Mouse (Mus musculus) kidney, embryonic 16.5 days (tissue): Measurements from ENCODE around the gene F5. TPM values are rescaled to one million over a fixed set of nuclear protein-coding genes. Genes with fewer than 3 reads are reported as not detected.

ENCODE experiments used
- ATAC-seq: fragments of 200-750 bp; cut with Nextera tagmentation; 2 replicates; pipeline ENCODE4 v1.8.0; 2017; ENCODE audit warnings: moderate TSS enrichment; ENCODE audit not compliant: low FRiP score, low TSS enrichment
- H3K27ac ChIP-seq: fragments of 300-500 bp; sonication (generic); 2 replicates; pipeline ENCODE4 v1.5.1; 2014; ENCODE audit warnings: low read length
- H3K27me3 ChIP-seq: fragments of 300-500 bp; sonication (generic); 2 replicates; pipeline ENCODE4 v1.6.1; 2014; ENCODE audit warnings: low read length, control low read depth, mixed read lengths; ENCODE audit not compliant: insufficient read depth
- H3K36me3 ChIP-seq: fragments of 300-500 bp; sonication (generic); 2 replicates; pipeline ENCODE4 v1.6.1; 2014; ENCODE audit warnings: low read length, control low read depth, mixed read lengths; ENCODE audit not compliant: insufficient read depth
- H3K4me1 ChIP-seq: fragments of 300-500 bp; sonication (generic); 2 replicates; pipeline ENCODE4 v1.6.1; 2014; ENCODE audit warnings: low read length, control low read depth, mixed read lengths; ENCODE audit not compliant: insufficient read depth
- H3K4me2 ChIP-seq: fragments of 300-500 bp; sonication (generic); replicated peaks from 2 replicates; pipeline ENCODE4 v1.6.1; 2014; ENCODE audit warnings: low read depth, low read length
- H3K4me3 ChIP-seq: fragments of 300-500 bp; sonication (generic); 2 replicates; pipeline ENCODE4 v1.5.1; 2014; ENCODE audit warnings: mild to moderate bottlenecking, low read length
- H3K9ac ChIP-seq: fragments of 300-500 bp; sonication (generic); replicated peaks from 2 replicates; pipeline ENCODE4 v1.6.1; 2014; ENCODE audit warnings: low read length
- H3K9me3 ChIP-seq: fragments of 300-500 bp; sonication (generic); 2 replicates; pipeline ENCODE4 v1.6.1; 2016; ENCODE audit warnings: low read length, control low read depth
- WGBS: fragments of 180-500 bp; shearing (Covaris S2); extraction: QIAGEN DNeasy Blood & Tissue Kit; methylation state at CpG from one replicate; pipeline ENCODE4 v1.1.7; 2014; 5-methylcytosine and 5-hydroxymethylcytosine counted together
- polyA plus RNA-seq: library from polyadenylated mRNA; unstranded; fragments of >200 nt; fragmentation: Nextera tagmentation; extraction: Ambion mirVana; gene quantifications from 2 replicates; pipeline ENCODE4 v1.2.1, GENCODE M21; 2015

Gene F5
- polyA plus RNA-seq, 1 experiment from 2014 or later: 0.30 TPM

DNA sequence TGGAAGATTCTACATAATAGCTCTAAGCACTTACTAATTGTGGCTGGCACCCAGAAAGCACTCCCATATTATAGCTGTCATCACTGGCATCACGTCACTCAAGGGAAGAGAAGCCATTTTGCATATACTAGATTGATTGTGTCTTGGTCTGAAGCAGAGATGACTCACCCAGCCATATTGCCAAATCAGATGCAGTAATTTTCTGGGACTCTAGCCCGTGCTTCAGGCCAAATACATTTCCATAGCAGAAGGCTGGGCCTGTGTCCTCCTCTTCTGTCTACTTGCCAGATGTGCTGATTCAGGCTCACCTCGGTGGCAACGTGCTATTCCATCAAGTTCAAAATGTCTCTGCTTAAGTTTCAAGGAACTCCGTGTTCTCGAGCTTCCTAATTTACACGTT, 109.9 kb downstream of the F5 start:
- Histone ChIP-seq H3K27me3 (no peaks in the 10 kb centered on the region), H3K9ac (no peak overlapping the region), H3K4me1 (no peaks in the 10 kb centered on the region), H3K36me3 (peaks cover 17% of the 10 kb centered on the region), H3K9me3 (no peaks in the 10 kb centered on the region), H3K27ac (no peak overlapping the region), H3K4me3 (no peak overlapping the region), H3K4me2 (no peak overlapping the region)
- 92% methylated on average over 7 of the region's 7 CpGs for WGBS
- no peak for ATAC-seq

Other genes starting within 250 kb of the F5 start
- 17.3 and 18.7 TPM in 2 replicates for gene Scyl3, start 222.7 kb upstream of the F5 start, polyA plus RNA-seq
- 29.2 and 29.4 TPM in 2 replicates for gene BC055324, start 157.0 kb upstream of the F5 start, polyA plus RNA-seq
- 10.5 and 11.1 TPM in 2 replicates for gene Mettl18, start 156.9 kb upstream of the F5 start, polyA plus RNA-seq
- 0.09 and 0.10 TPM in 2 replicates for gene Sele, start 103.6 kb upstream of the F5 start, polyA plus RNA-seq
- gene Sell, start 89.9 kb upstream of the F5 start, polyA plus RNA-seq: 0.40 and 0.41 TPM in 2 replicates
- gene Selp, start 36.6 kb upstream of the F5 start, polyA plus RNA-seq: 0.56 and 1.1 TPM in 2 replicates
- 11.3 and 12.1 TPM in 2 replicates for gene Slc19a2, start 97.2 kb downstream of the F5 start, polyA plus RNA-seq
- 13.9 and 14.3 TPM in 2 replicates for gene Ccdc181, start 123.7 kb downstream of the F5 start, polyA plus RNA-seq
- 56.6 and 64.3 TPM in 2 replicates for gene Nme7, start 152.3 kb downstream of the F5 start, polyA plus RNA-seq
- 31.0 and 31.8 TPM in 2 replicates for gene Blzf1, start 155.7 kb downstream of the F5 start, polyA plus RNA-seq